Mouse (Mus musculus) heart, embryonic 10.5 days (tissue): ENCODE data around the gene Ano2. TPM values are rescaled to one million over a fixed set of nuclear protein-coding genes. Genes with fewer than 3 reads are reported as not detected.

Experiments used
- DNase-seq: peaks from one replicate; pipeline ENCODE4 v3.0.0-alpha.2; 2017; ENCODE audit warnings: low spot score
- H3K27ac ChIP-seq: fragments of 300-500 bp; sonication (generic); 2 replicates; pipeline ENCODE4 v1.5.1; 2016; ENCODE audit warnings: mild to moderate bottlenecking
- H3K27me3 ChIP-seq: fragments of 300-500 bp; sonication (generic); 2 replicates; pipeline ENCODE4 v1.6.1; 2016; ENCODE audit warnings: mild to moderate bottlenecking; ENCODE audit not compliant: poor library complexity, insufficient read depth, severe bottlenecking
- H3K36me3 ChIP-seq: fragments of 300-500 bp; sonication (generic); 2 replicates; pipeline ENCODE4 v1.6.1; 2016; ENCODE audit warnings: mild to moderate bottlenecking, moderate library complexity
- H3K4me1 ChIP-seq: fragments of 300-500 bp; sonication (generic); 2 replicates; pipeline ENCODE4 v1.6.1; 2016; ENCODE audit warnings: mild to moderate bottlenecking
- H3K4me3 ChIP-seq: fragments of 300-500 bp; sonication (generic); 2 replicates; pipeline ENCODE4 v1.5.1; 2016; ENCODE audit warnings: mild to moderate bottlenecking, moderate library complexity
- H3K9me3 ChIP-seq: fragments of 300-500 bp; sonication (generic); 2 replicates; pipeline ENCODE4 v1.6.1; 2016; ENCODE audit warnings: mild to moderate bottlenecking, moderate library complexity
- WGBS: fragments of 180-500 bp; shearing (Covaris S2); methylation state at CpG from one replicate; pipeline ENCODE4 v1.1.7; 2016; 5-methylcytosine and 5-hydroxymethylcytosine counted together
- polyA plus RNA-seq: library from polyadenylated mRNA; unstranded; fragments of >200 nt; fragmentation: Nextera tagmentation; extraction: Ambion mirVana; gene quantifications from 2 replicates; pipeline ENCODE4 v1.2.1, GENCODE M21; 2016

Gene Ano2
- polyA plus RNA-seq, result 0.38 and 0.42 TPM in 2 replicates

DNA sequence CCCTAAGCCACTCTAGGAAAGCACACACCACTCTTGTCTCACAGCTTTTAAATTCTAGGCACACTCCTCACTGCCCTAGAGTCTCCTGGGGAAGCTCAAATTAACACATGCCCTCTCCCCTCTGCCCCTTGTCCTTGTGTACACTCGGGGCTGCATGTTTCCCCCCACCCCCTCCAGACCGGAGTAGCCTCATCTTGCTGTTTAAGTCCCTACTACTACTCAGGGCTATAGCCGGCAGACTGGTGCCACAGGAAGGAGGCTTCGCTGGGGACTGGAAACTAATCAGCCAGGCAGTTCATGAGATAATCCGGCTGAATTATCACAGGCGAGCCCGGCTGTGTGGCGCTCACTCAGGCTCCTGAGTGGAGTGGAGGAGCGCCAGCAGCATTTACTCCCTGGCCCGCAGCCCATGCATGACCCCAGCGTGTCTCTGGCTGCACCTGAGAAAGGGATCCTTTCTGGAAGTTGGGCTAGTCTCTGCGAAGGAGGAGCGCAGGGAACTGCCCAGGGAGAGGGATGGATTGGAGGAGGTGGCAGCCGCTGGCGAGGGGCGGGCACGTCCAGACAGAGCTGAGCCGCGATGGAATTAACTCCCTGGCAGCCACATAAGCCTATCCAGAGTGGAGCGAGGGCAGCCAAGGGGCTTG, at the start of gene Ano2:
Ano2 (plus strand) TSS at position 363 of the 647 bp plus-strand sequence.
- Histone ChIP-seq H3K4me3 (peak within 1 kb of the TSS; percentile 47), H3K9me3 (no peaks in the 10 kb centered on the region), H3K27me3 (peaks cover 48% of the 10 kb centered on the region), H3K27ac (peak within 1 kb of the TSS; percentile 18; the same call in 1 of the 2 replicates), H3K4me1 (peaks cover 16% of the 10 kb centered on the region), H3K36me3 (no peaks in the 10 kb centered on the region)
- no peak for DNase-seq
- 3% methylated on average over 20 of the region's 20 CpGs for WGBS

- H3K36me3 ChIP-seq, result no peaks in the 10 kb centered on the region
- no peaks in the 10 kb centered on the region for H3K27me3 ChIP-seq
- H3K9me3 ChIP-seq, result no peaks in the 10 kb centered on the region
- DNase-seq, result no peak
- H3K4me1 ChIP-seq, result no peaks in the 10 kb centered on the region
- no peak overlapping the region for H3K27ac ChIP-seq
- no peak overlapping the region for H3K4me3 ChIP-seq
- WGBS, result 66% methylated on average over 4 of the region's 4 CpGs
Observed at GRCm38 (mm10) chr6:125640486-125640885, 49.7 kb upstream of the Ano2 start.

DNA sequence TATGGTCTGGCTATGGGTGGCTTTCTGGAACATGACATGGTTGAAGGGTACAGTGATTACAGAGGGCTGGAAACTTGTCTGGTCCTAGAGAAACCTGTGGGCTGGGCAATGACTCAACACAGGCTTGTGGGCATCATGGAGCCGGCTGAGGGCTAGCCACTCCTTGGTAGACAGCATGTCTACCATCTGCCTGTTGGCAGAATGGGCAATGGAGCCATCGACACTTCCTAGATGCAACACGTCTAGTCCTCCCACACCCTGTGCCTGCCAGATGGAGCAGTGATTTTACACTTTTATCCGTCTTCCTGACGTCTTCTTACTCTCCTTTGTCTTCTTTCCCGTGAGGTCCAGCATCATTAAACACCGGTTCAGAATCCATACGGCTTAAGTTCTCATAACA, 49.1 kb upstream of the Ano2 start:
- 83% methylated on average over 8 of the region's 8 CpGs for WGBS
- Histone ChIP-seq H3K27ac (no peak overlapping the region), H3K4me1 (no peaks in the 10 kb centered on the region), H3K9me3 (no peaks in the 10 kb centered on the region), H3K27me3 (no peaks in the 10 kb centered on the region), H3K36me3 (no peaks in the 10 kb centered on the region), H3K4me3 (no peak overlapping the region)
- DNase-seq, result no peak

DNA sequence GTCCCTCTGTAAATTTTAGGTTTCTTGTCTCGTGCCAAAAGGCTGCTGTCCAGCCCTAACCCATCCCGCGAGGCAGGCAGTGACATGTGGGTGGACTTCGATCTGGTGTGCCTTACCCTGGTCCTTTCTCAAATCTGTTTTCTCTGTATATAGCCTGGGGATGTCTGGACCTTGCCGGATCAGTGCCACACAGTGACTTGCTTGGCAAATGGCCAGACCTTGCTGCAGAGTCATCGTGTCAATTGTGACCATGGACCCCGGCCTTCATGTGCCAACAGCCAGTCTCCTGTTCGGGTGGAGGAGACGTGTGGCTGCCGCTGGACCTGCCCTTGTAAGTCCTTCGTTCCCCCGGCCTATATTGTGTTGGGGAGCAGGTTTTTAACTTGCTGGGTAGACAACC, 41.3 kb upstream of the Ano2 start:
- Histone ChIP-seq H3K27ac (no peak overlapping the region), H3K4me3 (no peak overlapping the region), H3K9me3 (no peaks in the 10 kb centered on the region), H3K4me1 (no peaks in the 10 kb centered on the region), H3K36me3 (no peaks in the 10 kb centered on the region), H3K27me3 (no peaks in the 10 kb centered on the region)
- no peak for DNase-seq
- WGBS, result 82% methylated on average over 12 of the region's 12 CpGs

GRCm38 (mm10) chr6:125651335-125651734, 38.9 kb upstream of the Ano2 start:
- Histone ChIP-seq H3K27ac (no peak overlapping the region), H3K4me1 (no peaks in the 10 kb centered on the region), H3K27me3 (no peaks in the 10 kb centered on the region), H3K36me3 (no peaks in the 10 kb centered on the region), H3K9me3 (no peaks in the 10 kb centered on the region), H3K4me3 (no peak overlapping the region)
- no peak for DNase-seq
- 78% methylated on average over 3 of the region's 3 CpGs for WGBS

DNA sequence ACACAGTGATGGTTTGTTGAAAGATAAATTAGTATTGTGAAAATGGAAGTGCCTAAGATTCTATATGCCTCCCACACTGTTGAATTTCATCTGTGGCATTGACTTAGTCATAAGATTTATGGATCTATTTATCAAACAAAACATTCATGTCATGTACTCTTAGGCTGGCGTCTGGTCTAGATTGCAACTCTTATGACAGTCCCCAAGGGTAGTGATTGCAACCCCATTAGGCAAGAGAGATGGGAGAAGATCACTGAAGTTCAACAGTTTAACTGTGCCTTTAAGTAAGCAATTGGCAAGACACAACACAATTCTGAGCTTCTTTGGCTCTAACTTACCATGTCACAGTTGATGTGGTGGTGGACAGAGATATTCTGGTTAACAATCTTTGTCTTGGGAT, 36.8 kb upstream of the Ano2 start:
- Histone ChIP-seq H3K36me3 (no peaks in the 10 kb centered on the region), H3K4me1 (no peaks in the 10 kb centered on the region), H3K9me3 (no peaks in the 10 kb centered on the region), H3K27ac (no peak overlapping the region), H3K27me3 (no peaks in the 10 kb centered on the region), H3K4me3 (no peak overlapping the region)
- DNase-seq, result no peak
- WGBS, result 75% methylated on average over 1 of the region's 1 CpGs

GRCm38 (mm10) chr6:125656921-125657320, 33.3 kb upstream of the Ano2 start:
- Histone ChIP-seq H3K27ac (no peak overlapping the region), H3K27me3 (no peaks in the 10 kb centered on the region), H3K36me3 (no peaks in the 10 kb centered on the region), H3K4me1 (no peaks in the 10 kb centered on the region), H3K4me3 (no peak overlapping the region), H3K9me3 (no peaks in the 10 kb centered on the region)
- 75% methylated on average over 13 of the region's 13 CpGs for WGBS
- DNase-seq, result no peak

GRCm38 (mm10) chr6:125657966-125658365, 32.3 kb upstream of the Ano2 start:
- no peak for DNase-seq
- 83% methylated on average over 5 of the region's 5 CpGs for WGBS
- Histone ChIP-seq H3K4me1 (no peaks in the 10 kb centered on the region), H3K4me3 (no peak overlapping the region), H3K27ac (no peak overlapping the region), H3K9me3 (no peaks in the 10 kb centered on the region), H3K36me3 (no peaks in the 10 kb centered on the region), H3K27me3 (no peaks in the 10 kb centered on the region)

DNA sequence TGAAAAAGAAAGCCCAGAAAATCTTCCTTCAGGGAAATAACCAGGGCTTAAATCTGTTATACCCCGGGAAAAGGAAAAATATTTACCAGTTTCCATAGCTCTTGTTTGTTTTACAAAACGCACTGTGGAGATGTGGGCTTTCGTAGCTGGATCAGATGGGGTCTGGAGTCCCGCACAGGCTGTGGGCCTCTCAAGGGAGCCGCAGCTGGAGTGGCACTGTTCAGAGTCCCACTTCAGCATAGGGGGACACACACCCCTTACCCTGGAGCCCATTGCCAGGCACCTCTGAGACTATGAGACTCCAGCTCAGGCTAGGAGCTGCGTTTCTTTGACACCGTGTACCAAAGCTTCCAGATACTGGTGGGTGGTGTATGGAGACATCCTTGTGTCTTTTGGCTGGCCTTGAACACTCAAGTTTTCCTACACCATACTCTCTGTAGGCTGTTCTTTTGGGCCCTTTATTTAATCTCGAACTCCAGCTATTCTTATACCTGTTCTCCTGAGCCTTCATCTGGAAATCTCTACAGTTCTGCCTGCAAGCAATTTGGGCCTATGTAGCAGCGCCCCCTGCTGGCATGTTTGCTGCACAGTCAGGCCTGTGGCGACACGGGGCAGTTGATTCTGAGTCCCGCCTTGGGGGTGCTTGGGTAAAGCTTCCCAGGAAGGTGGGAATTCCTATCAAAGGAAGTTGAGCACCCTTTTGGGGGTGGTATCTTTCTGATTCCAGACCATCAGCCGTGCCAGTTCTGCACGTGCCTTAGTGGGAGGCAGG, 28.9 kb upstream of the Ano2 start:
- H3K27me3 ChIP-seq, result no peaks in the 10 kb centered on the region; the same call in 1 of the 2 replicates
- WGBS, result 45% methylated on average over 14 of the region's 14 CpGs
- H3K9me3 ChIP-seq, result no peaks in the 10 kb centered on the region
- H3K36me3 ChIP-seq, result no peaks in the 10 kb centered on the region
- DNase-seq, result no peak
- no peak overlapping the region for H3K27ac ChIP-seq
- H3K4me1 ChIP-seq, result no peaks in the 10 kb centered on the region
- H3K4me3 ChIP-seq, result no peak overlapping the region

GRCm38 (mm10) chr6:125663906-125664305, 26.3 kb upstream of the Ano2 start:
- Histone ChIP-seq H3K4me3 (no peak overlapping the region), H3K27me3 (no peaks in the 10 kb centered on the region; the same call in 1 of the 2 replicates), H3K36me3 (no peaks in the 10 kb centered on the region), H3K4me1 (no peaks in the 10 kb centered on the region), H3K9me3 (no peaks in the 10 kb centered on the region), H3K27ac (no peak overlapping the region)
- no peak for DNase-seq
- WGBS, result 80% methylated on average over 2 of the region's 2 CpGs

DNA sequence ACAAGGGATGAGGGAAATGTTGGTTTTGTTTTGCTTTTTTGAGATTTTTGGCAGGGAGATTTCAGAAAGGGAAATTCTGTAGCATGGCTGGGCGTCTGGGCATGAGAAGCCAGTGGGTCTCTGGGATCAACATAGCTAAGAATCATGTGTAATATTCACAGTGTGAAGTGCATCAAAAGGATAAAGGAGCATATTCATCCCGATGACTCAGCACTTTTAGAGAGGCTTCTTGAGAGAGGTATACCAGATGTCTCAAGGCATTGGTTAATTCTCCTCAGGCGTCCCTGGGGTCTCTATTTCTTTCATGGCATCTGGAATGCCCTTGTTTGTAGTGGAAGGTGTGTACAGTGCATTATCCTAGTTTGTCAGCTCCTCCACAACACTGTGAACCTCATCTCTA, 18.4 kb upstream of the Ano2 start:
- 82% methylated on average over 3 of the region's 3 CpGs for WGBS
- Histone ChIP-seq H3K27ac (no peak overlapping the region), H3K36me3 (0 out of 2 replicates have a peak, but pooled peaks cover 6% of the 10 kb centered on the region), H3K4me1 (no peaks in the 10 kb centered on the region), H3K4me3 (no peak overlapping the region), H3K9me3 (no peaks in the 10 kb centered on the region), H3K27me3 (no peaks in the 10 kb centered on the region)
- DNase-seq, result no peak

DNA sequence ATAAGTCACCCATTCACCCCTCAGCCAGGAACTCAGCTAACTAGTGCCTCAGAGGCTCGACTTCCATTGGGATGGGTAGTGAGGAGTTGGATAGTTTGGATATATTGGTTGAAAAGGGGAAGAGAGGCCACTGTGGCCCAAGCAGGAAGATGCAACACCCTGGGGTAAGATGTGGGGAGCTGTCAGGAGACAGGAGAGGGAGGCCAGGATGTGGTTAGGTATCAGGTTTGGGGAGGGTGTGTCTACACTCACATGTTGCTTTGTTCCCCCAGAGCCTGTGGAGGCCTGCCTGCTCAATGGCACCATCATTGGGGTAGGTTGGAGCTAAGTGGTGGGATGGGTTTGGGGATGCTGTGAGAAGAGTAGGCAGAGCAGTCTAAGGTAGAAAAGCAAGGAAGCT, 11.7 kb upstream of the Ano2 start:
- WGBS, result 75% methylated on average over 1 of the region's 1 CpGs
- Histone ChIP-seq H3K27ac (no peak overlapping the region), H3K36me3 (peaks cover 6% of the 10 kb centered on the region; the same call in 1 of the 2 replicates), H3K4me1 (no peaks in the 10 kb centered on the region), H3K4me3 (no peak overlapping the region), H3K27me3 (no peaks in the 10 kb centered on the region), H3K9me3 (no peaks in the 10 kb centered on the region)
- no peak for DNase-seq

GRCm38 (mm10) chr6:125680613-125681012, 9.6 kb upstream of the Ano2 start:
- H3K4me3 ChIP-seq, result no peak overlapping the region
- 88% methylated on average over 11 of the region's 11 CpGs for WGBS
- H3K9me3 ChIP-seq, result no peaks in the 10 kb centered on the region
- DNase-seq, result no peak
- H3K36me3 ChIP-seq, result peaks cover 2% of the 10 kb centered on the region; the same call in 1 of the 2 replicates
- H3K4me1 ChIP-seq, result no peaks in the 10 kb centered on the region
- H3K27ac ChIP-seq, result no peak overlapping the region
- no peaks in the 10 kb centered on the region for H3K27me3 ChIP-seq
